Mouse (Mus musculus) CH12.LX (cell line): ENCODE data around the gene Msi2. TPM values are rescaled to one million over a fixed set of nuclear protein-coding genes. Genes with fewer than 3 reads are reported as not detected.

Experiments
- DNase-seq: peaks from one replicate; pipeline ENCODE4 v3.0.0-alpha.2; 2013; ENCODE audit errors: extremely low read depth
- H3K27ac ChIP-seq: 2 replicates; pipeline ENCODE4 v1.5.1; 2012; ENCODE audit warnings: low read depth, mild to moderate bottlenecking, control low read depth, moderate library complexity; ENCODE audit not compliant: insufficient read depth
- H3K27me3 ChIP-seq: replicated peaks from 2 replicates; pipeline ENCODE3; 2012; ENCODE audit warnings: inconsistent platforms
- H3K36me3 ChIP-seq, 2 experiments: replicated peaks in 1 of 2; 2 replicates each; pipeline versions ENCODE3 to v1.6.1; 2012; ENCODE audit warnings: inconsistent platforms in 1 of 2, low read length in 1 of 2, mild to moderate bottlenecking in 1 of 2, mixed read lengths in 1 of 2, moderate library complexity in 1 of 2; ENCODE audit not compliant: control insufficient read depth in 1 of 2, insufficient read depth in 1 of 2
- H3K4me1 ChIP-seq, 2 experiments: 2 replicates each; pipeline ENCODE4 v1.6.1; 2012; ENCODE audit warnings: inconsistent platforms in 1 of 2, moderate library complexity in 1 of 2; ENCODE audit not compliant: insufficient read depth in 2 of 2, control insufficient read depth in 1 of 2
- H3K4me2 ChIP-seq: 2 replicates; pipeline ENCODE4 v1.6.1; 2012; ENCODE audit warnings: low read depth, mild to moderate bottlenecking, control low read depth; ENCODE audit not compliant: poor library complexity, insufficient read depth, severe bottlenecking
- H3K4me3 ChIP-seq, 3 experiments: fragments of 150-350 bp in 1 of 3; sonication (generic) in 1 of 3; replicated peaks in 1 of 3; 2 replicates each; pipeline versions ENCODE3 to v1.5.1; 2011 to 2012; ENCODE audit warnings: low read depth in 2 of 3, low read length in 2 of 3, mild to moderate bottlenecking in 2 of 3, moderate library complexity in 2 of 3, control low read depth in 1 of 3, improper control_type of control experiment in 1 of 3, inconsistent platforms in 1 of 3, mixed read lengths in 1 of 3; ENCODE audit not compliant: poor library complexity in 1 of 3
- H3K79me2 ChIP-seq: replicated peaks from 2 replicates; pipeline ENCODE4 v1.6.1; 2012; ENCODE audit warnings: mild to moderate bottlenecking, moderate library complexity; ENCODE audit not compliant: control insufficient read depth, poor library complexity, insufficient read depth, severe bottlenecking; ENCODE audit errors: extremely low read depth
- H3K9ac ChIP-seq: 2 replicates; pipeline ENCODE4 v1.6.1; 2012; ENCODE audit warnings: low read depth, mild to moderate bottlenecking, control low read depth, moderate library complexity; ENCODE audit not compliant: insufficient read depth
- H3K9me3 ChIP-seq: replicated peaks from 2 replicates; pipeline ENCODE3; 2012; ENCODE audit warnings: low read length, inconsistent platforms, mixed read lengths
- CHD1 ChIP-seq: IDR thresholded peaks from 2 replicates; pipeline ENCODE4 v1.6.1; 2012; ENCODE audit warnings: low read depth, low read length, improper control_type of control experiment, inconsistent platforms
- ETS1 ChIP-seq: conservative IDR thresholded peaks from 2 replicates; pipeline ENCODE4 v1.6.1; 2012; ENCODE audit warnings: low read depth, mild to moderate bottlenecking, inconsistent platforms, low read length, improper control_type of control experiment, moderate library complexity
- HCFC1 ChIP-seq: IDR thresholded peaks from 2 replicates; pipeline ENCODE4 v1.6.1; 2012; ENCODE audit warnings: low read depth, mild to moderate bottlenecking, inconsistent platforms, low read length, improper control_type of control experiment
- IRF4 ChIP-seq: IDR thresholded peaks from 2 replicates; pipeline ENCODE4 v1.6.1; 2014; ENCODE audit warnings: low read depth, mild to moderate bottlenecking, inconsistent platforms, low read length, improper control_type of control experiment
- JUND ChIP-seq: conservative IDR thresholded peaks from 2 replicates; pipeline ENCODE4 v1.6.1; 2011; ENCODE audit warnings: low read depth, low read length, improper control_type of control experiment
- KAT2A ChIP-seq: IDR thresholded peaks from 2 replicates; pipeline ENCODE4 v1.6.1; 2012; ENCODE audit warnings: low read length, improper control_type of control experiment, inconsistent platforms; ENCODE audit not compliant: insufficient replicate concordance
- MAX ChIP-seq: IDR thresholded peaks from 2 replicates; pipeline ENCODE4 v1.6.1; 2011; ENCODE audit warnings: low read length, improper control_type of control experiment
- MEF2A ChIP-seq: IDR thresholded peaks from 2 replicates; pipeline ENCODE4 v1.6.1; 2014; ENCODE audit warnings: low read depth, mild to moderate bottlenecking, inconsistent platforms, low read length, improper control_type of control experiment, borderline replicate concordance
- MXI1 ChIP-seq: IDR thresholded peaks from 2 replicates; pipeline ENCODE4 v1.6.1; 2011; ENCODE audit warnings: mild to moderate bottlenecking, low read depth, low read length, improper control_type of control experiment
- NRF1 ChIP-seq: IDR thresholded peaks from 2 replicates; pipeline ENCODE4 v1.6.1; 2014; ENCODE audit warnings: low read depth, mild to moderate bottlenecking, inconsistent platforms, low read length, improper control_type of control experiment, moderate library complexity
- POLR2A ChIP-seq: IDR thresholded peaks from 2 replicates; pipeline ENCODE4 v1.6.1; 2011; ENCODE audit warnings: low read depth, mild to moderate bottlenecking, improper control_type of control experiment, low read length
- RAD21 ChIP-seq: IDR thresholded peaks from 2 replicates; pipeline ENCODE4 v1.6.1; 2011; ENCODE audit warnings: low read depth, mild to moderate bottlenecking, low read length, improper control_type of control experiment, moderate library complexity
- ZC3H11A ChIP-seq: IDR thresholded peaks from 2 replicates; pipeline ENCODE4 v1.6.1; 2012; ENCODE audit warnings: low read depth, mild to moderate bottlenecking, inconsistent platforms, low read length, improper control_type of control experiment
- ZNF384 ChIP-seq: IDR thresholded peaks from 2 replicates; pipeline ENCODE4 v1.6.1; 2012; ENCODE audit warnings: low read depth, low read length, improper control_type of control experiment, inconsistent platforms
- dilution Hi-C: fragments of 300-500 bp; cut with MboI; formaldehyde crosslinking; loops from 2 replicates; pipeline ENCODE4 v1.14.3; 2020; ENCODE audit warnings: low sequenced_read_pairs; ENCODE audit not compliant: extremely low pct_unique_long_range_greater_than_20kb, extremely low pct_ligation_motif_present
- in situ Hi-C: fragments of 300-500 bp; cut with MboI; formaldehyde crosslinking; loops from 3 replicates; pipeline ENCODE4 v1.14.3; 2019; ENCODE audit warnings: low sequenced_read_pairs, low pct_ligation_motif_present, low pct_unique_long_range_greater_than_20kb, mixed read lengths
- polyA plus RNA-seq: library from polyadenylated mRNA; unstranded; fragments of >175 nt; gene quantifications from 2 replicates; pipeline ENCODE4 v1.2.1, GENCODE M21; 2012; ENCODE audit warnings: low read depth; ENCODE audit not compliant: insufficient read length
- total RNA-seq, 2 experiments: library from RNA; depleted of rRNA; stranded (reverse); fragments of 300-350 nt in 1 of 2; fragments of >200 nt in 1 of 2; gene quantifications; 2 replicates each; pipeline ENCODE4 v1.2.3; 2012 to 2014

Msi2 gene
- total and polyA plus RNA-seq, 3 experiments = 40.3 to 73.1 (median 52.6) TPM

DNA sequence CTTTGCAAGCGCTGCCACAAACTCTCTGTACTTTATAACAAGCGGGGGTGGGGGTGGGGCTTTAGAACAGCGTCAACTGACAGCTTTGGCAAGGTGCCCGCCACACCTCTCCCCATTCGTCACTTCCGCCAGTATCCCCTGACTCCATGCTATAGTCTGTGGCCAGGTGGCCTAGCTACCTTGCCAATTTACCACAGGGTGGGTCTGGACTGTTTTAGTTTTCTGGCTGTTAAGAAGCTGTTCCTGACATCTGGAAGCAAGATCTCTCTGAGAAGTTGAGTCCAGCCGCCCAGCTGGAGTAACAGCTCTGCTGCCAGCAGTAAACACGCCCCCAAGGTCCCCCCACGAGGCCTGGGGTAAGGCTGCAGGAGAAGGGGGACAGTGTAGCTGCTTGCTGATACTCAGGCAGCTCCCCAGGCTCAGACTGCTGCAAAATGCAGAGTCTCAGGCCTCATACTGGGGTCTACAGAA, 292.6 kb downstream of the Msi2 start:
- H3K79me2 ChIP-seq = no peaks in the 10 kb centered on the region
- no peak overlapping the region for H3K4me3 ChIP-seq
- no peak overlapping the region for H3K9ac ChIP-seq
- H3K9me3 ChIP-seq = peaks cover 5% of the 10 kb centered on the region
- dilution Hi-C loops = no loop called here
- H3K4me1 ChIP-seq = peaks cover 3 to 39% of the 10 kb centered on the region in 2 experiments; a peak in 3 of 4 replicates
- no peak overlapping the region for H3K4me2 ChIP-seq
- peaks cover 0 to 69% of the 10 kb centered on the region in 2 experiments for H3K36me3 ChIP-seq
- in situ Hi-C loops = no loop called here
- no peak for TF ChIP-seq MEF2A
- TF ChIP-seq KAT2A = no peak
- TF ChIP-seq MXI1 = no peak
- TF ChIP-seq ETS1 = no peak
- TF ChIP-seq NRF1 = no peak
- no peak for TF ChIP-seq JUND
- TF ChIP-seq CHD1 = no peak
- TF ChIP-seq ZNF384 = no peak
- no peak for TF ChIP-seq MAX
- TF ChIP-seq IRF4 = no peak
- TF ChIP-seq POLR2A = no peak
- no peak for TF ChIP-seq RAD21
- no peak for TF ChIP-seq HCFC1
- DNase-seq = no peak
- no peaks in the 10 kb centered on the region for H3K27me3 ChIP-seq
- no peak overlapping the region for H3K27ac ChIP-seq

DNA sequence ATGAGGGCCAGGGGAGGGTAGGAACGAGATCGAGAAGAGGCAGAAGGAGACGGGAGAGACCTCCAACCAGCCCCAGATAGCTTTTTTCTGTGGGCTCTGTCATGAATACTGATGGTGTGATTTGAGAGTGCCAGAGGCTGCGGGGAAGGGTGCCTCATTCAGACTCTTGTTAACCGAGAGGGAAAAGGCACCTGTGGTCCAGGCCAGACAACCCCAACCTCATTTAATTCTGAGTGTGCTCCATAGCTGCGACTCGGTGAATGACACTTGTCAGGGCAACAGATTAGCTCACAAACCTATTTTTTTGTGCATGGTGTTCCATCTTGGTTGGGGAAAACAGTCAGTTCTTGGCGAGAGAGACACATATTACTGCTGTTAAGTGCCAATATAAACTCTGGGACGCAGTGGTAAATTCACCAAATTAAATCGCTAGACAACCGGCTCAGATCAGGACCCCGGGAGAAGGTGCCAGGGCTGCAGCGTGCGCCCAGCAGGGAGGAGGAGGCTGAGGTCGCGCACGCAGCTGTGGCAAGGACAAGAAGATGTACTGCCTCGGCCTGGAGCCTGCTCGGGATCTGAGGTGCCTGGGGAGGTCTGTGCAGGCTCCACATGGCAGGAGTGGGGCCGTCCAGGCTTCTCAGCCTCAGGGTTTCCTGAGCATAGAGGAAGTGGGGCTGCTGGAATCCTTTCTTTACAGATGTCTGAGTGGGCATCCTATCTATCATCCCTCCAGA, 294.1 kb downstream of the Msi2 start:
- Histone ChIP-seq H3K9ac (no peak overlapping the region), H3K4me2 (no peak overlapping the region), H3K4me3 (no peak overlapping the region), H3K9me3 (no peaks in the 10 kb centered on the region), H3K27ac (no peak overlapping the region), H3K79me2 (no peaks in the 10 kb centered on the region), H3K36me3 (peaks cover 0 to 67% of the 10 kb centered on the region in 2 experiments), H3K4me1 (peaks cover 3 to 29% of the 10 kb centered on the region in 2 experiments; a peak in 3 of 4 replicates), H3K27me3 (no peaks in the 10 kb centered on the region)
- dilution Hi-C loops = no loop called here
- no peak for DNase-seq
- in situ Hi-C loops = no loop called here
- no peak for TF ChIP-seq ZC3H11A
